Mouse (Mus musculus): ENCODE data around the gene Bub1b. TPM values are rescaled to one million over a fixed set of nuclear protein-coding genes. Genes with fewer than 3 reads are reported as not detected.

Bub1b gene
- polyA plus RNA-seq, 1 experiment = 1.9 TPM

GRCm38 (mm10) chr2:118687791-118688190, 89.8 kb downstream of the Bub1b start:
- no peak overlapping the region for H3K27ac ChIP-seq (ENCODE audit: insufficient read depth, low read length)
- H3K4me1 ChIP-seq (ENCODE audit: control insufficient read depth, insufficient read depth, low read length) = 0 out of 2 replicates have a peak, but pooled peaks cover 1% of the 10 kb centered on the region
- no peak for TF ChIP-seq POLR2A (IDR thresholded peaks at IDR 0.05; ENCODE audit: extremely low read depth, insufficient read depth, low read length)
- no peak for TF ChIP-seq CTCF (IDR thresholded peaks at IDR 0.05; ENCODE audit: extremely low read depth, insufficient read depth, low read length)
- no peak overlapping the region for H3K4me3 ChIP-seq (ENCODE audit: insufficient read depth, low read length)

GRCm38 (mm10) chr2:118689875-118690274, 91.9 kb downstream of the Bub1b start:
- Histone ChIP-seq H3K27ac (ENCODE audit: insufficient read depth, low read length) (no peak overlapping the region), H3K4me1 (ENCODE audit: control insufficient read depth, insufficient read depth, low read length) (0 out of 2 replicates have a peak, but pooled peaks cover 1% of the 10 kb centered on the region), H3K4me3 (ENCODE audit: insufficient read depth, low read length) (no peak overlapping the region)
- no peak for TF ChIP-seq POLR2A (IDR thresholded peaks at IDR 0.05; ENCODE audit: extremely low read depth, insufficient read depth, low read length)
- no peak for TF ChIP-seq CTCF (IDR thresholded peaks at IDR 0.05; ENCODE audit: extremely low read depth, insufficient read depth, low read length)

Other genes with a start within 250 kb of the Bub1b start
- 4.1 and 4.3 TPM in 2 replicates for gene Gpr176, start 224.8 kb upstream of the Bub1b start, polyA plus RNA-seq (2012; rRNA removed)
- 18.7 and 20.3 TPM in 2 replicates for gene Eif2ak4, start 209.6 kb upstream of the Bub1b start, polyA plus RNA-seq (2012; rRNA removed)
- 204 and 210 TPM in 2 replicates for gene Srp14, start 118.5 kb upstream of the Bub1b start, polyA plus RNA-seq (2012; rRNA removed)
- gene Bmf, start 48.5 kb upstream of the Bub1b start, polyA plus RNA-seq (2012; rRNA removed) = 3.4 and 3.6 TPM in 2 replicates
- 58.0 and 63.1 TPM in 2 replicates for gene Pak6, start 65.1 kb downstream of the Bub1b start, polyA plus RNA-seq (2012; rRNA removed)
- gene Ankrd63, start 105.8 kb downstream of the Bub1b start, polyA plus RNA-seq (2012; rRNA removed) = 11.3 and 17.9 TPM in 2 replicates
- 2.9 and 3.0 TPM in 2 replicates for gene Plcb2, start 130.2 kb downstream of the Bub1b start, polyA plus RNA-seq (2012; rRNA removed)
- 22.4 and 24.7 TPM in 2 replicates for gene Inafm2, start 147.5 kb downstream of the Bub1b start, polyA plus RNA-seq (2012; rRNA removed)
- 3.5 and 4.2 TPM in 2 replicates for gene Ccdc9b, start 164.4 kb downstream of the Bub1b start, polyA plus RNA-seq (2012; rRNA removed)
- gene Phgr1, start 174.6 kb downstream of the Bub1b start, polyA plus RNA-seq (2012; rRNA removed) = not detected in 2 replicates
- 128 and 137 TPM in 2 replicates for gene Disp2, start 181.5 kb downstream of the Bub1b start, polyA plus RNA-seq (2012; rRNA removed)
- gene Knstrn, start 215.8 kb downstream of the Bub1b start, polyA plus RNA-seq (2012; rRNA removed) = 1.9 and 2.2 TPM in 2 replicates